Mouse (Mus musculus): ENCODE measurements at regions not wholly inside any gene's neighbourhood (a gene's known extent, or its start where the extent isn't known, plus 50 kb on each side); places are given as distances from the start of the nearest gene placed in this dataset.

GRCm38 (mm10) chr9:47227298-47227697 is 228.8 kb downstream of the Gm4791 start:
- ATAC-seq (ENCODE audit: low FRiP score) (no peak), DNase-seq (ENCODE audit: low spot score) (no peak)
- WGBS, result 91% methylated on average over 8 of the region's 8 CpGs
- no peaks in the 10 kb centered on the region for H3K36me3 ChIP-seq (ENCODE audit: control insufficient read depth, insufficient read depth, low read length)
- no peak overlapping the region for H3K9ac ChIP-seq (ENCODE audit: low read depth, low read length)
- no peaks in the 10 kb centered on the region for H3K4me1 ChIP-seq (replicated peaks; ENCODE audit: control insufficient read depth, insufficient read depth, low read length)
- H3K4me3 ChIP-seq (ENCODE audit: low read depth, low read length), result no peak overlapping the region
- no peak overlapping the region for H3K4me2 ChIP-seq (replicated peaks; ENCODE audit: low read depth, low read length)
- H3K27me3 ChIP-seq (ENCODE audit: control insufficient read depth, insufficient read depth, low read length), result no peaks in the 10 kb centered on the region
- no peaks in the 10 kb centered on the region for H3K9me3 ChIP-seq (ENCODE audit: control insufficient read depth, low read length)
- no peak overlapping the region for H3K27ac ChIP-seq (ENCODE audit: low read depth, low read length)

DNA sequence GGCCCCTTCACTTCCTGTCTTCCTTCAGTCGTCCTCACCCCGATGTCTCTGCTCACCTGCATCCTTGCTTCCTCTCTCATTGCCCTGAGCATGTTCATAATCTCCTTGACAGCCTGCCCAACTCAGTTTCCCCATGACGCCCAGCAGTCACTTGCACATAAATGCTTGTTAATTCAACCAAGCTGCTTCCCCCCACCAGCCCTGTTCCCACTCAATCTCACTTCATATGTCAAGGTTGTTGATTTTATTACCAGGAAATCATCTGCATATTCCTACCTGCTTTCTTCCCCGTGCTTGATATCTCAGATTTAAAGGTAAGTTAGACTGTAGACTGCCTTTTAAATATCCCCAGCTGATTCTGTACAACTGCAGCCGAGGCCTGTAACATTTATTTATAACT is 230.2 kb downstream of the Gm4791 start:
- Histone ChIP-seq H3K9me3 (ENCODE audit: control insufficient read depth, low read length) (no peaks in the 10 kb centered on the region), H3K9ac (ENCODE audit: low read depth, low read length) (no peak overlapping the region), H3K27ac (ENCODE audit: low read depth, low read length) (no peak overlapping the region), H3K36me3 (ENCODE audit: control insufficient read depth, insufficient read depth, low read length) (no peaks in the 10 kb centered on the region), H3K4me2 (replicated peaks; ENCODE audit: low read depth, low read length) (no peak overlapping the region), H3K27me3 (ENCODE audit: control insufficient read depth, insufficient read depth, low read length) (no peaks in the 10 kb centered on the region), H3K4me3 (ENCODE audit: low read depth, low read length) (no peak overlapping the region), H3K4me1 (replicated peaks; ENCODE audit: control insufficient read depth, insufficient read depth, low read length) (no peaks in the 10 kb centered on the region)
- DNase-seq (ENCODE audit: low spot score) (no peak), ATAC-seq (ENCODE audit: low FRiP score) (no peak)
- WGBS, result 86% methylated on average over 5 of the region's 5 CpGs

DNA sequence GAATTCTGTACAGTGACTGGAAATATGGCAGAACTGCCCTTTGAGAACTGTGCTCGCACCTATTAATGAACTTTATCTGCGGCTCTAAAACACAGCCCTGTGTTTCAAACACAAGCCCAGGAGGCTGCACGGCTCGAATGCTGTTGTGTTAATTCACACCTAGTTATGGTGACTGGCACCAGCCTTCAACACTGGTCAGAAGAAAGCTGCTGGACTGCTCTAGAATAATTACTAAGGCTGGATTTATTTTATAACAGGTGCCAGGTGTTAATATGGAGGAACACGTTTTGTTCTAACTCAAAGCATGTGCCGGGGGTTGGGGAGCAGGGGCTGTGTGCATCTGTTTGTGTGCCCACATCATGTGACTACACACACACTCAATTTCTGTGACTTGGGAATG is 230.8 kb downstream of the Gm4791 start:
- DNase-seq (ENCODE audit: low spot score), result no peak
- no peak overlapping the region for H3K27ac ChIP-seq (ENCODE audit: low read depth, low read length)
- H3K36me3 ChIP-seq (ENCODE audit: control insufficient read depth, insufficient read depth, low read length), result no peaks in the 10 kb centered on the region
- no peaks in the 10 kb centered on the region for H3K9me3 ChIP-seq (ENCODE audit: control insufficient read depth, low read length)
- H3K4me3 ChIP-seq (ENCODE audit: low read depth, low read length), result no peak overlapping the region
- H3K27me3 ChIP-seq (ENCODE audit: control insufficient read depth, insufficient read depth, low read length), result no peaks in the 10 kb centered on the region
- 88% methylated on average over 6 of the region's 6 CpGs for WGBS
- H3K4me2 ChIP-seq (replicated peaks; ENCODE audit: low read depth, low read length), result no peak overlapping the region
- no peak for ATAC-seq (ENCODE audit: low FRiP score)
- no peaks in the 10 kb centered on the region for H3K4me1 ChIP-seq (replicated peaks; ENCODE audit: control insufficient read depth, insufficient read depth, low read length)
- no peak overlapping the region for H3K9ac ChIP-seq (ENCODE audit: low read depth, low read length)

- Histone ChIP-seq H3K4me1 (replicated peaks; ENCODE audit: control insufficient read depth, insufficient read depth, low read length) (no peaks in the 10 kb centered on the region), H3K36me3 (ENCODE audit: control insufficient read depth, insufficient read depth, low read length) (no peaks in the 10 kb centered on the region), H3K9ac (ENCODE audit: low read depth, low read length) (no peak overlapping the region), H3K9me3 (ENCODE audit: control insufficient read depth, low read length) (no peaks in the 10 kb centered on the region), H3K27me3 (ENCODE audit: control insufficient read depth, insufficient read depth, low read length) (no peaks in the 10 kb centered on the region), H3K27ac (ENCODE audit: low read depth, low read length) (no peak overlapping the region), H3K4me2 (replicated peaks; ENCODE audit: low read depth, low read length) (no peak overlapping the region), H3K4me3 (ENCODE audit: low read depth, low read length) (no peak overlapping the region)
- DNase-seq (ENCODE audit: low spot score) (no peak), ATAC-seq (ENCODE audit: low FRiP score) (no peak)
- WGBS, result 93% methylated on average over 8 of the region's 8 CpGs
Observed at GRCm38 (mm10) chr9:47240950-47241349, 242.4 kb downstream of the Gm4791 start.

- no peak for DNase-seq (ENCODE audit: low spot score)
- ATAC-seq (ENCODE audit: low FRiP score), result no peak
- H3K9me3 ChIP-seq (ENCODE audit: control insufficient read depth, low read length), result no peaks in the 10 kb centered on the region
- WGBS, result 84% methylated on average over 6 of the region's 6 CpGs
- H3K36me3 ChIP-seq (ENCODE audit: control insufficient read depth, insufficient read depth, low read length), result no peaks in the 10 kb centered on the region
- no peaks in the 10 kb centered on the region for H3K4me1 ChIP-seq (replicated peaks; ENCODE audit: control insufficient read depth, insufficient read depth, low read length)
- H3K9ac ChIP-seq (ENCODE audit: low read depth, low read length), result no peak overlapping the region
- no peak overlapping the region for H3K4me2 ChIP-seq (replicated peaks; ENCODE audit: low read depth, low read length)
- H3K4me3 ChIP-seq (ENCODE audit: low read depth, low read length), result no peak overlapping the region
- no peak overlapping the region for H3K27ac ChIP-seq (ENCODE audit: low read depth, low read length)
- H3K27me3 ChIP-seq (ENCODE audit: control insufficient read depth, insufficient read depth, low read length), result no peaks in the 10 kb centered on the region
Observed at GRCm38 (mm10) chr9:47242051-47242450, 243.5 kb downstream of the Gm4791 start.

DNA sequence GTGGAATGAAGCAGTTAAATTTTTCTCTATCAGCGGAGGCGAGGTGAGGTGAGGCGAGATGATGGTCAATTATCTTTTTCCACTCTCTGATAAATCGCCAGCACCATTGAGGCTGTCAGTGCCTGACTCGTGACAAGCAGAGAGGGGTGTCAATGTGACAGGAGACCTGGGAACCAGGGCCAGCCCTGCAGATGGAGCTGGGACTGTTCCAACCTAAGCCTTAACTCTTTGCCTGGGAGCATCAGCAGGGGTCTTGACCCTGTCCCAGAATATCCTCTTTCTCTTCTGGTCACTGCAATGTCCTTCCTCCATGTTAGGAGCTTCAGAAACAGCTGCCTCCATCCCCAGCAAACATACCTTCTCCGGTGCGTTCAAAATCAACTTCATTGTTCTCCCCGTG is 244.0 kb downstream of the Gm4791 start:
- ATAC-seq (ENCODE audit: low FRiP score) (no peak), DNase-seq (ENCODE audit: low spot score) (no peak)
- Histone ChIP-seq H3K27ac (ENCODE audit: low read depth, low read length) (no peak overlapping the region), H3K4me2 (replicated peaks; ENCODE audit: low read depth, low read length) (no peak overlapping the region), H3K9me3 (ENCODE audit: control insufficient read depth, low read length) (no peaks in the 10 kb centered on the region), H3K9ac (ENCODE audit: low read depth, low read length) (no peak overlapping the region), H3K36me3 (ENCODE audit: control insufficient read depth, insufficient read depth, low read length) (no peaks in the 10 kb centered on the region), H3K27me3 (ENCODE audit: control insufficient read depth, insufficient read depth, low read length) (no peaks in the 10 kb centered on the region), H3K4me3 (ENCODE audit: low read depth, low read length) (no peak overlapping the region), H3K4me1 (replicated peaks; ENCODE audit: control insufficient read depth, insufficient read depth, low read length) (no peaks in the 10 kb centered on the region)
- 75% methylated on average over 8 of the region's 8 CpGs for WGBS

DNA sequence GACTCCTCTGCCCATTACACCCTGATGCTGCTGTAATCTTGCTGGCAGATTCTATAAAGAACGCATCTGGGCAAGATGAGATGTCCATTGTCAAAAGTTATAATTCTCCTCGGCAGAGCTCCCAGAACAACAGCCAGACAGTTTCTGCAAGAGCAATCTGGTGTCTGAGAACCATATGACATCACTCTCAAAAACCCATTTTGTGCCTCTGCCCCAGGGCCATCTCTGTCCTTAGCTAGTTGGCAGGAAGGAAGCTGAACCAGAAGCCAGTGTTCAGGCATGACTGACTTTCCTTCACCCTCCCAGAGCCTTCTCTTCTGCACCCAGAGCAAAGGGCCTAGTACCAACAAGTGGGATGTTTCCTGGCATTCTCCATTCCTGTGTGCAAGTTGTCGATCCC is 250.5 kb downstream of the Gm4791 start:
- Histone ChIP-seq H3K4me2 (replicated peaks; ENCODE audit: low read depth, low read length) (no peak overlapping the region), H3K4me1 (replicated peaks; ENCODE audit: control insufficient read depth, insufficient read depth, low read length) (no peaks in the 10 kb centered on the region), H3K9me3 (ENCODE audit: control insufficient read depth, low read length) (no peaks in the 10 kb centered on the region), H3K4me3 (ENCODE audit: low read depth, low read length) (no peak overlapping the region), H3K27ac (ENCODE audit: low read depth, low read length) (no peak overlapping the region), H3K36me3 (ENCODE audit: control insufficient read depth, insufficient read depth, low read length) (no peaks in the 10 kb centered on the region), H3K27me3 (ENCODE audit: control insufficient read depth, insufficient read depth, low read length) (no peaks in the 10 kb centered on the region), H3K9ac (ENCODE audit: low read depth, low read length) (no peak overlapping the region)
- ATAC-seq (ENCODE audit: low FRiP score), result no peak
- 88% methylated on average over 3 of the region's 3 CpGs for WGBS
- DNase-seq (ENCODE audit: low spot score), result no peak

DNA sequence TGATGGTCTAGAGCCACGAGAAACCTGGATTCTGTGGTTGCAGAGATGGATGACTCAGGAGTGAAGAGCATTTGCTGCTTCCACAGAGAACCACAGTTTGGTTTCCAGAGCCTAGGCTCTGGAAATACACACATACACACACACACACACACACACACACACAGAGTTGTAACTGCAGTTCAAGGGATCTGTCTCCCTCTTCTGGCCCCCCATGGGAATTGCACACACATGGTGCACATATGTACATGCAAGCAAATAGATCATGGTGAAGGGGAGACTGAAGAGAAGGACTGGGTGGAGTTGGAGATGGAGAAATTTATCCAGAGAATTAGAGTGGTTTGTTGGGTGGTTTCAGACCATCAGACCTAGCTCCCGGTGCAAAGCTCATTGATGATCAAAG is 252.6 kb downstream of the Gm4791 start:
- Histone ChIP-seq H3K9me3 (ENCODE audit: control insufficient read depth, low read length) (no peaks in the 10 kb centered on the region), H3K9ac (ENCODE audit: low read depth, low read length) (no peak overlapping the region), H3K27ac (ENCODE audit: low read depth, low read length) (no peak overlapping the region), H3K4me1 (replicated peaks; ENCODE audit: control insufficient read depth, insufficient read depth, low read length) (no peaks in the 10 kb centered on the region), H3K4me2 (replicated peaks; ENCODE audit: low read depth, low read length) (no peak overlapping the region), H3K27me3 (ENCODE audit: control insufficient read depth, insufficient read depth, low read length) (no peaks in the 10 kb centered on the region), H3K36me3 (ENCODE audit: control insufficient read depth, insufficient read depth, low read length) (no peaks in the 10 kb centered on the region), H3K4me3 (ENCODE audit: low read depth, low read length) (no peak overlapping the region)
- ATAC-seq (ENCODE audit: low FRiP score) (no peak), DNase-seq (ENCODE audit: low spot score) (no peak)
- 96% methylated on average over 2 of the region's 2 CpGs for WGBS

DNA sequence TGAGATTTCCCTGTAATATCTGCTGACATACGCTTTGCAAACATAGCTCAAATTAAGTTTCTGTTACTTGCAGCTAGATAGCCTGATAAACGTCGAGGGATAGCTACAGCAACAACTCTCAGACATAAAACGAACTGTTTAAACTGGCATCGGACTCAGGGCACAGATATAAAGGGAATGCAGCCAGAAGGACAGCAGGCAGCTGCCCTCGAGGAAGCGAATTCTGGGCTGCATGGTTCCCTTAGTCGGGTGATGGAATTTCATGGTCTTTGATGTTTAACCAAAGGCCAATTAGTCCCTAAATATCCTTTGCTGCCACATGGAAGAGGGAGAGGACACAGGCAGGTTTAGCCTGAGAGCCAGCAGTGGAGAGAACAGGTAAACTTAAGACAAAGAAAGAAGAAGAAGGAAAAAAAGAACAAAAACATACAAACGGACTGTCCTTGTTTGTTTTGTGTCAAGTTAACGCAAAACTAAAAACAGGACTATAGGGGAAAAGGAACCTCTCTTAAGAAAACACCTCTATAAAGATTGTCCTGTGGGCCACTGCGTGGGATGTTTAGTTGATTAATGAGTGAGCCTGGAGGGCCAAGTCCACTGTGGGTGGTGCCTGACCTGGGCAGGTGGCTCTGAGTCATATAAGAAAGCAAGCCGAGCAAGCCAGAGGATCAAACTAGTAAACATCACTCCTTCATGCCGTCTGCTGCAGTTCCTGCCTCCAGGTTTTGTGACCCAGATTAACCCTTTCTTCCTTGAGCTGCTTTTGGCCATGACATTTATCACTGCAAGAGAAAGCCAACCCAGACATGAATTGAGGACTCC is 255.5 kb downstream of the Gm4791 start:
- Histone ChIP-seq H3K27me3 (ENCODE audit: control insufficient read depth, insufficient read depth, low read length) (no peaks in the 10 kb centered on the region), H3K36me3 (ENCODE audit: control insufficient read depth, insufficient read depth, low read length) (no peaks in the 10 kb centered on the region), H3K4me1 (replicated peaks; ENCODE audit: control insufficient read depth, insufficient read depth, low read length) (no peaks in the 10 kb centered on the region), H3K4me3 (ENCODE audit: low read depth, low read length) (no peak overlapping the region), H3K27ac (ENCODE audit: low read depth, low read length) (no peak overlapping the region), H3K9me3 (ENCODE audit: control insufficient read depth, low read length) (no peaks in the 10 kb centered on the region), H3K9ac (ENCODE audit: low read depth, low read length) (no peak overlapping the region), H3K4me2 (replicated peaks; ENCODE audit: low read depth, low read length) (no peak overlapping the region)
- WGBS, result 65% methylated on average over 13 of the region's 13 CpGs
- no peak for ATAC-seq (ENCODE audit: low FRiP score)
- no peak for DNase-seq (ENCODE audit: low spot score)

All from hindbrain, embryonic 11.5 days (tissue).